Mouse (Mus musculus) small intestine, adult 2 months (tissue): ENCODE measurements around the gene Osr1.

Experiments
- CTCF ChIP-seq: fragments of 200-500 bp; IDR thresholded peaks from 2 replicates; pipeline ENCODE4 v1.5.1; 2012; ENCODE audit warnings: low read depth, mild to moderate bottlenecking, control low read depth, inconsistent platforms, low read length, moderate library complexity, mixed read lengths; ENCODE audit not compliant: insufficient replicate concordance, insufficient read length; ENCODE audit errors: extremely low read depth
- POLR2A ChIP-seq: fragments of 200-500 bp; IDR thresholded peaks from 2 replicates; pipeline ENCODE4 v1.6.1; 2012; ENCODE audit warnings: low read depth, mild to moderate bottlenecking, control low read depth, inconsistent platforms, low read length, moderate library complexity

DNA sequence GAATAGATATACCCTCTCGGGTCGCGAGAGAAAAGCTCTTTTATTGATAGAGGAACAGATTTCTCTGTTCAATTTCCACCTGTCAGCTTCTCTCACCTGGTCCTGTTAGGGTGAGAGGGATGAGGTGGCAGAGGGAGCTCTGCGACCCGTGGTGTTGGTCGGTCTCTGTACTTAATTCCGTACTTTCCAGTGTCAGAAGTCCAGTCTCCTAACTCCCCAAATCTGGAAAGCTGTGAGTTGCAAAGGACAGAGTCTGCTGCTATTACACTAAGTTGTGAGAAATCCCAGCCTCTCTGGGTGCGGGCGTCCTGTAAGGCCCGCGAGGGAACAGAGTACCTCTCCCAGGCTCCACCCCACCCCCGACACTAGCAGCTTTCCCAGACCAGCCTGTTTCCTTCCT is 11.6 kb downstream of the Osr1 start:
- TF ChIP-seq POLR2A, result no peak
- TF ChIP-seq CTCF, result no peak
